Mouse (Mus musculus) myocyte (in vitro differentiated cells): Measurements from ENCODE around the gene Clca3a2. TPM values are rescaled to one million over a fixed set of nuclear protein-coding genes. Genes with fewer than 3 reads are reported as not detected.
"Not testable (repeated sequence)": the region's sequence is repeated elsewhere in the genome, so short reads cannot be mapped to it uniquely, and the experiment has no call there.

Experiments
- H3K27me3 ChIP-seq: one replicate; pipeline ENCODE4 v1.6.1; 2011; ENCODE audit not compliant: control insufficient read depth, insufficient read depth, insufficient read length
- H3K36me3 ChIP-seq: one replicate; pipeline ENCODE4 v1.6.1; 2011; ENCODE audit not compliant: control insufficient read depth, insufficient read depth
- H3K4me2 ChIP-seq: one replicate; pipeline ENCODE4 v1.6.1; 2011; ENCODE audit warnings: low read depth, control low read depth
- H3K4me3 ChIP-seq: one replicate; pipeline ENCODE4 v1.5.1; 2011; ENCODE audit warnings: mild to moderate bottlenecking, control low read depth, moderate library complexity
- H3K79me2 ChIP-seq: one replicate; pipeline ENCODE4 v1.6.1; 2011; ENCODE audit not compliant: control insufficient read depth, insufficient read depth
- H3ac ChIP-seq: one replicate; pipeline ENCODE4 v1.6.1; 2011; ENCODE audit not compliant: control insufficient read depth, insufficient read length
- CEBPB ChIP-seq: IDR thresholded peaks from 2 replicates; pipeline ENCODE4 v1.6.1; 2011; ENCODE audit warnings: mild to moderate bottlenecking, moderate library complexity; ENCODE audit not compliant: poor library complexity, insufficient read depth, severe bottlenecking
- E2F4 ChIP-seq: IDR thresholded peaks from one replicate; pipeline ENCODE4 v1.6.1; 2011; ENCODE audit warnings: mild to moderate bottlenecking, control low read depth, moderate library complexity; ENCODE audit not compliant: insufficient read depth
- MAX ChIP-seq: IDR thresholded peaks from one replicate; pipeline ENCODE4 v1.6.1; 2011; ENCODE audit warnings: low read depth, mild to moderate bottlenecking, control low read depth
- MYOD1 ChIP-seq, 3 experiments: IDR thresholded peaks; one replicate each; pipeline ENCODE4 v1.6.1; 2011; ENCODE audit warnings: control low read depth in 2 of 3, low read depth in 2 of 3, mild to moderate bottlenecking in 2 of 3, moderate library complexity in 1 of 3; ENCODE audit not compliant: insufficient read length in 2 of 3, control insufficient read depth in 1 of 3
- MYOG ChIP-seq, 3 experiments: IDR thresholded peaks; one replicate each; pipeline ENCODE4 v1.6.1; 2011; ENCODE audit warnings: control low read depth in 2 of 3, low read depth in 2 of 3, mild to moderate bottlenecking in 2 of 3; ENCODE audit not compliant: insufficient read length in 2 of 3, control insufficient read depth in 1 of 3, insufficient read depth in 1 of 3
- POLR2A ChIP-seq: IDR thresholded peaks from one replicate; pipeline ENCODE4 v1.6.1; 2011; ENCODE audit warnings: low read depth, mild to moderate bottlenecking, control low read depth, moderate library complexity; ENCODE audit not compliant: insufficient read length
- POLR2AphosphoS2 ChIP-seq: IDR thresholded peaks from one replicate; pipeline ENCODE4 v1.6.1; 2011; ENCODE audit warnings: low read depth, control low read depth; ENCODE audit not compliant: insufficient read length
- REST ChIP-seq: IDR thresholded peaks from one replicate; pipeline ENCODE4 v1.6.1; 2011; ENCODE audit warnings: mild to moderate bottlenecking, control low read depth, moderate library complexity; ENCODE audit not compliant: insufficient read depth, insufficient read length
- SRF ChIP-seq: IDR thresholded peaks from one replicate; pipeline ENCODE4 v1.6.1; 2011; ENCODE audit warnings: low read depth; ENCODE audit not compliant: control insufficient read depth, insufficient read length
- TCF12 ChIP-seq: IDR thresholded peaks from one replicate; pipeline ENCODE4 v1.6.1; 2011; ENCODE audit warnings: mild to moderate bottlenecking, control low read depth; ENCODE audit not compliant: poor library complexity, insufficient read depth, severe bottlenecking
- TCF3 ChIP-seq: IDR thresholded peaks from one replicate; pipeline ENCODE4 v1.6.1; 2011; ENCODE audit warnings: low read depth, control low read depth; ENCODE audit not compliant: insufficient read length
- USF1 ChIP-seq: IDR thresholded peaks from one replicate; pipeline ENCODE4 v1.6.1; 2011; ENCODE audit warnings: low read depth, mild to moderate bottlenecking, control low read depth, moderate library complexity
- polyA plus RNA-seq: library from polyadenylated mRNA; unstranded; fragments of >200 nt; fragmentation: generic; extraction: Trizol; gene quantifications from one replicate; pipeline ENCODE4 v1.2.1, GENCODE M21; 2012; ENCODE audit warnings: missing spikeins

The Clca3a2 gene
- not detected for polyA plus RNA-seq

GRCm38 (mm10) chr3:144819219-144819618, at the start of gene Clca3a2:
Gene Clca3a2, minus strand, starts transcription at chr3:144819494.
- not testable (repeated sequence) for H3K79me2 ChIP-seq, H3K4me2 ChIP-seq, H3K36me3 ChIP-seq, H3ac ChIP-seq, H3K4me3 ChIP-seq, H3K27me3 ChIP-seq

GRCm38 (mm10) chr3:144849584-144849983, 30.3 kb upstream of the Clca3a2 start:
- no peak overlapping the region for H3K4me3 ChIP-seq
- H3ac ChIP-seq: no peak overlapping the region
- no peaks in the 10 kb centered on the region for H3K27me3 ChIP-seq
- no peaks in the 10 kb centered on the region for H3K79me2 ChIP-seq
- TF ChIP-seq SRF: no peak
- TF ChIP-seq MAX: no peak
- no peak for TF ChIP-seq REST
- H3K4me2 ChIP-seq: no peak overlapping the region
- H3K36me3 ChIP-seq: no peaks in the 10 kb centered on the region

GRCm38 (mm10) chr3:144849014-144849556, 29.8 kb upstream of the Clca3a2 start, which contains the start of gene Clca3b:
Gene Clca3b, minus strand, starts transcription at chr3:144849357.
- not testable (repeated sequence) for H3ac ChIP-seq, H3K36me3 ChIP-seq, H3K27me3 ChIP-seq, H3K4me2 ChIP-seq, H3K4me3 ChIP-seq, H3K79me2 ChIP-seq

- Histone ChIP-seq H3K4me2 (no peak overlapping the region), H3K4me3 (no peak overlapping the region), H3K79me2 (no peaks in the 10 kb centered on the region), H3ac (no peak overlapping the region), H3K36me3 (no peaks in the 10 kb centered on the region), H3K27me3 (no peaks in the 10 kb centered on the region)
- TF ChIP-seq CEBPB (no peak), TCF12 (no peak), POLR2A (no peak), USF1 (no peak), MYOG (IDR thresholded peaks at IDR 0.05; ENCODE audit: control insufficient read depth in 1 of 3, insufficient read depth in 1 of 3, insufficient read length in 2 of 3, low read depth in 2 of 3) (no peak), E2F4 (no peak), POLR2AphosphoS2 (no peak), TCF3 (no peak), MYOD1 (IDR thresholded peaks at IDR 0.05; ENCODE audit: control insufficient read depth in 1 of 3, insufficient read length in 2 of 3, low read depth in 2 of 3) (no peak), SRF (no peak), REST (no peak), MAX (no peak)
Measured at GRCm38 (mm10) chr3:144827257-144827656, 8.0 kb upstream of the Clca3a2 start.

GRCm38 (mm10) chr3:144825151-144825550, 5.9 kb upstream of the Clca3a2 start:
- Histone ChIP-seq H3K79me2 (no peaks in the 10 kb centered on the region), H3ac (no peak overlapping the region), H3K4me2 (no peak overlapping the region), H3K4me3 (no peak overlapping the region), H3K27me3 (no peaks in the 10 kb centered on the region), H3K36me3 (no peaks in the 10 kb centered on the region)
- no peak for TF ChIP-seq MYOD1 (IDR thresholded peaks at IDR 0.05; ENCODE audit: control insufficient read depth in 1 of 3, insufficient read length in 2 of 3, low read depth in 2 of 3)
- TF ChIP-seq USF1: no peak
- no peak for TF ChIP-seq MAX

- Histone ChIP-seq H3K36me3 (no peaks in the 10 kb centered on the region), H3K79me2 (no peaks in the 10 kb centered on the region)
- TF ChIP-seq TCF12 (no peak), MYOG (IDR thresholded peaks at IDR 0.05; ENCODE audit: control insufficient read depth in 1 of 3, insufficient read depth in 1 of 3, insufficient read length in 2 of 3, low read depth in 2 of 3) (no peak), TCF3 (no peak), MAX (no peak), POLR2A (no peak), USF1 (no peak), REST (no peak), CEBPB (no peak), E2F4 (no peak)
Measured at GRCm38 (mm10) chr3:144823331-144823730, 4.0 kb upstream of the Clca3a2 start.

More at GRCm38 (mm10) chr3:144823331-144823730, 4.0 kb upstream of the Clca3a2 start:
- Histone ChIP-seq H3K4me2 (no peak overlapping the region), H3K4me3 (no peak overlapping the region), H3K27me3 (no peaks in the 10 kb centered on the region), H3ac (no peak overlapping the region)
